Mouse (Mus musculus): Measurements from ENCODE around the gene Kcnj8. TPM values are rescaled to one million over a fixed set of nuclear protein-coding genes. Genes with fewer than 3 reads are reported as not detected.
"Not testable (repeated sequence)": the region's sequence is repeated elsewhere in the genome, so short reads cannot be mapped to it uniquely, and the experiment has no call there.

Gene Kcnj8
- total and polyA plus RNA-seq, 3 experiments, result not detected

DNA sequence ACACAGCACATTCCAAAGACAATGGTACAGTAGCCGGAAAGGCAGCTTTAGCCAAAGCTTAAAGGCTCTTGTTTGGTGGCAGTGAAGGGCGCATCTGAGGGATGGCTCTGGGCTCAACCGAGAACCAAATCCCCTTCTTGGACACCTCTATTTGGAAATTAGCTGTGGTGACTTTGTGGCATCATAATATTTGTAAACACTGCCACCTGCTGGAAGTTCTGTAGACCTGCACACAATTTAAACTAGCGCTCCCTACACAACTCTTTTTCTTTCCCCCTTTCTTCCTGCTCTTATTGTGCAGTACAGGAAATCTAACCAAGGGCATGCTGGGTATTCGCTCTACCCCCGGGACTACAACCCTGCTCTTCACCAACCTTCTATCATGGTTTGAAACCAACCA lies 52.3 kb downstream of the Kcnj8 start:
- in situ Hi-C loops (cut with MboI; ENCODE audit: low pct_ligation_motif_present, low pct_unique_long_range_greater_than_20kb, low sequenced_read_pairs), result loop anchor here (25.0 kb wide), 2 partner anchors 182 to 1032 kb away; partner anchors contain the start of gene Pyroxd1

DNA sequence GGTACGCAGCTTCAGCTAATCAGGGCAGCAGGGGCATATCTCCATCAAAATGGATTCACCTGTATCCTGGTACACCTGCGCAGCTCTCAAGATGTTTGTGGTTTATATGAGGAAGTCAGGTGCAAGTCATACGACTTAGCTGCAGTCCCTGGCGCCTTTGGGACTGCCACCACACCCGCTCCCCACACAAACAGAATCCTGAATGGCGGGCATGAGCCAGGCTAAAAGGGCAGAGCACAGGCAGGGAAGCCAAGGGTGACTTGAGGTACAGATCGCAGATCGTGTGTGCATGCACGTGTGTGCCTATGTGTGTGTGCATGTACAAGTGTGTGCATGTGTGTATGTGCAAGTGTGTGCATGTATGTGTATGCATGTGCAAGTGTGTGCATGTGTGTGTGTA lies 56.0 kb downstream of the Kcnj8 start:
- dilution Hi-C loops (cut with MboI; ENCODE audit: extremely low pct_ligation_motif_present, extremely low pct_unique_long_range_greater_than_20kb, low sequenced_read_pairs); H3K4me2 ChIP-seq (ENCODE audit: insufficient read depth, low read depth, poor library complexity, severe bottlenecking); H3K36me3 ChIP-seq (replicated peaks in 1 of 2; ENCODE audit: control insufficient read depth in 1 of 2, insufficient read depth in 1 of 2, low read length in 1 of 2); H3K27ac ChIP-seq (ENCODE audit: insufficient read depth, low read depth); DNase-seq (ENCODE audit: extremely low read depth); H3K79me2 ChIP-seq (replicated peaks; ENCODE audit: control insufficient read depth, extremely low read depth, insufficient read depth, poor library complexity, severe bottlenecking); H3K9ac ChIP-seq (ENCODE audit: insufficient read depth, low read depth); H3K9me3 ChIP-seq (replicated peaks; ENCODE audit: low read length); H3K27me3 ChIP-seq (replicated peaks): not testable (repeated sequence)
- in situ Hi-C loops (cut with MboI; ENCODE audit: low pct_ligation_motif_present, low pct_unique_long_range_greater_than_20kb, low sequenced_read_pairs), result loop anchor here (25.0 kb wide), 2 partner anchors 178 to 1028 kb away; partner anchors contain the start of gene Pyroxd1
- peak overlapping the region in 1 of 3 experiments; percentile 8 for H3K4me3 ChIP-seq (replicated peaks in 1 of 3; ENCODE audit: low read depth in 2 of 3, low read length in 2 of 3, poor library complexity in 1 of 3)
- peaks cover 5 to 24% of the 10 kb centered on the region in 2 experiments; a peak in 3 of 4 replicates for H3K4me1 ChIP-seq (ENCODE audit: control insufficient read depth in 1 of 2, insufficient read depth in 2 of 2)

More for the DNA sequence above, 52.3 kb downstream of the Kcnj8 start:
- no peaks in the 10 kb centered on the region for H3K27me3 ChIP-seq (replicated peaks)
- no peaks in the 10 kb centered on the region for H3K9me3 ChIP-seq (replicated peaks; ENCODE audit: low read length)
- dilution Hi-C loops (cut with MboI; ENCODE audit: extremely low pct_ligation_motif_present, extremely low pct_unique_long_range_greater_than_20kb, low sequenced_read_pairs), result no loop called here
- peak; percentile 58 for DNase-seq (ENCODE audit: extremely low read depth)
- no peaks in the 10 kb centered on the region for H3K79me2 ChIP-seq (replicated peaks; ENCODE audit: control insufficient read depth, extremely low read depth, insufficient read depth, poor library complexity, severe bottlenecking)
- TF ChIP-seq KAT2A (IDR thresholded peaks at IDR 0.05; ENCODE audit: insufficient replicate concordance, low read length), result no peak
- TF ChIP-seq TCF12 (IDR thresholded peaks at IDR 0.05; ENCODE audit: low read depth, low read length), result no peak
- peak; percentile 38; the same call in 1 of the 2 replicates for TF ChIP-seq ZC3H11A (IDR thresholded peaks at IDR 0.05; ENCODE audit: low read depth, low read length)
- peak; percentile 71 for TF ChIP-seq SMC3 (IDR thresholded peaks at IDR 0.05; ENCODE audit: low read depth, low read length)
- peak; percentile 55 to 81 for TF ChIP-seq CTCF (conservative IDR thresholded peaks at IDR 0.05 in 1 of 2, IDR thresholded peaks at IDR 0.05 in 1 of 2; ENCODE audit: low read depth in 2 of 2, low read length in 2 of 2)
- TF ChIP-seq NRF1 (IDR thresholded peaks at IDR 0.05; ENCODE audit: low read depth, low read length), result no peak
- peak; percentile 87 for TF ChIP-seq RAD21 (IDR thresholded peaks at IDR 0.05; ENCODE audit: low read depth, low read length)
- TF ChIP-seq MAX (IDR thresholded peaks at IDR 0.05; ENCODE audit: low read length), result no peak
- H3K4me3 ChIP-seq (replicated peaks in 1 of 3; ENCODE audit: low read depth in 2 of 3, low read length in 2 of 3, poor library complexity in 1 of 3), result no peak overlapping the region
- no peak overlapping the region for H3K9ac ChIP-seq (ENCODE audit: insufficient read depth, low read depth)
- no peaks in the 10 kb centered on the region for H3K36me3 ChIP-seq (replicated peaks in 1 of 2; ENCODE audit: control insufficient read depth in 1 of 2, insufficient read depth in 1 of 2, low read length in 1 of 2)
- no peak overlapping the region for H3K27ac ChIP-seq (ENCODE audit: insufficient read depth, low read depth)
- H3K4me2 ChIP-seq (ENCODE audit: insufficient read depth, low read depth, poor library complexity, severe bottlenecking), result 0 out of 2 replicates have a peak overlapping the region, but pooled peaks have one; percentile 8
- H3K4me1 ChIP-seq (ENCODE audit: control insufficient read depth in 1 of 2, insufficient read depth in 2 of 2), result peaks cover 8 to 12% of the 10 kb centered on the region in 2 experiments; a peak in 3 of 4 replicates

DNA sequence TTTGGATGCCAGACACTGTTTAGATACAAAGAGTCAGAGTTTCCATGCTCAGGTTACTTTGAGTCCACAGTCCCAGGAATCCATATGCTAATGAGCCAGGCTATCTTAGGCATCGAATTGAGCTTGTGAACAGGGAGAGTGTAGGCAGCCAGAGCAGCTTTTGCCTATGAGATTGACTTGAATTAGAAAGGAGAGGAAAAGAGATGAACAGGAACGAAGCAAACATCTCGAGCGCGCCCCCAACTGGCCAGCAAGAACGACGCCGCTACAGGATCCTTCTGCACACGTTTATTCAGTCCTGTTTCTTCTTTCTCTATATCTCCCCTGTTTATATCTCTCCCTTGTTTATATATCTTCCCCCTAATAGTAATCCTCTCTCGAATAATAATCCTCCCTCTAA lies 56.5 kb downstream of the Kcnj8 start:
- H3K4me2 ChIP-seq (ENCODE audit: insufficient read depth, low read depth, poor library complexity, severe bottlenecking), result no peak overlapping the region
- no peak overlapping the region for H3K9ac ChIP-seq (ENCODE audit: insufficient read depth, low read depth)
- H3K27ac ChIP-seq (ENCODE audit: insufficient read depth, low read depth), result no peak overlapping the region
- H3K4me3 ChIP-seq (replicated peaks in 1 of 3; ENCODE audit: low read depth in 2 of 3, low read length in 2 of 3, poor library complexity in 1 of 3), result no peak overlapping the region
- H3K27me3 ChIP-seq (replicated peaks), result no peaks in the 10 kb centered on the region
- H3K4me1 ChIP-seq (ENCODE audit: control insufficient read depth in 1 of 2, insufficient read depth in 2 of 2), result peaks cover 5 to 24% of the 10 kb centered on the region in 2 experiments; a peak in 3 of 4 replicates
- no peaks in the 10 kb centered on the region for H3K79me2 ChIP-seq (replicated peaks; ENCODE audit: control insufficient read depth, extremely low read depth, insufficient read depth, poor library complexity, severe bottlenecking)
- H3K9me3 ChIP-seq (replicated peaks; ENCODE audit: low read length), result no peaks in the 10 kb centered on the region
- in situ Hi-C loops (cut with MboI; ENCODE audit: low pct_ligation_motif_present, low pct_unique_long_range_greater_than_20kb, low sequenced_read_pairs), result loop anchor here (25.0 kb wide), 2 partner anchors 178 to 1028 kb away; partner anchors contain the start of gene Pyroxd1
- no peaks in the 10 kb centered on the region for H3K36me3 ChIP-seq (replicated peaks in 1 of 2; ENCODE audit: control insufficient read depth in 1 of 2, insufficient read depth in 1 of 2, low read length in 1 of 2)
- peak; percentile 38 for DNase-seq (ENCODE audit: extremely low read depth)
- dilution Hi-C loops (cut with MboI; ENCODE audit: extremely low pct_ligation_motif_present, extremely low pct_unique_long_range_greater_than_20kb, low sequenced_read_pairs), result no loop called here
- TF ChIP-seq TCF12 (IDR thresholded peaks at IDR 0.05; ENCODE audit: low read depth, low read length) (no peak), SMC3 (IDR thresholded peaks at IDR 0.05; ENCODE audit: low read depth, low read length) (peak; percentile 31), EP300 (IDR thresholded peaks at IDR 0.05; ENCODE audit: low read length) (0 out of 2 replicates have a peak, but pooled peaks have one; percentile 12), MYC (IDR thresholded peaks at IDR 0.05; ENCODE audit: low read depth, low read length) (no peak), CTCF (conservative IDR thresholded peaks at IDR 0.05 in 1 of 2, IDR thresholded peaks at IDR 0.05 in 1 of 2; ENCODE audit: low read depth in 2 of 2, low read length in 2 of 2) (peak in 1 of 2 experiments; percentile 48; a peak in 2 of 4 replicates), POLR2AphosphoS2 (IDR thresholded peaks at IDR 0.05; ENCODE audit: low read depth, low read length) (no peak), RAD21 (IDR thresholded peaks at IDR 0.05; ENCODE audit: low read depth, low read length) (peak; percentile 31), JUN (IDR thresholded peaks at IDR 0.05; ENCODE audit: insufficient read depth, low read depth, low read length) (0 out of 2 replicates have a peak, but pooled peaks have one; percentile 15), ELF1 (IDR thresholded peaks at IDR 0.05; ENCODE audit: low read depth, low read length) (no peak)

Measured in CH12.LX (cell line).